Mouse (Mus musculus) layer of hippocampus, adult 9-10 months (tissue): ENCODE results near the gene Nfkbiz.

Experiments used
- DNase-seq: peaks from one replicate; pipeline ENCODE4 v3.0.0; 2022; ENCODE audit warnings: low spot score

Nfkbiz gene

GRCm38 (mm10) chr16:55832040-55832439, 6.7 kb downstream of the Nfkbiz start:
- no peak for DNase-seq

DNA sequence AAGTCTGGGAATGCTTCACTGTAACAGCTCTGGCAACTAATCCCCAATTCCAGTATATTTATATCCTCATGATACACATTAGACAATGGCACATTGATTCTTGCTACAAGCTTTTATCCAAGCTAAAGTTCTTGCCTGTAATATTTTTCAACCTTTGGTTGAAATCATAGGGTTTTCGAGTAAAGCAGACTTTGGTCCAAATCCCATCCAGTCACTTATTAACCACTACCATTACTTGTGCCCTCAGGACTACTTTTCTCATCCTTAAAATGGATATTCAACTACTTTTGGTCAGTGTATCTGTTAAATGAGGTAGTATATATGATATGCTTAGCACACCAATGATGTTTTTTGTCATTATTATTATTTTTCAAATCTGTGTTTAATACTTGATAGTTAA, 7.2 kb downstream of the Nfkbiz start:
- no peak for DNase-seq

- DNase-seq: no peak
Observed at GRCm38 (mm10) chr16:55823398-55824155, 15.1 kb downstream of the Nfkbiz start.

GRCm38 (mm10) chr16:55822741-55823397, 15.8 kb downstream of the Nfkbiz start:
- DNase-seq: no peak

DNA sequence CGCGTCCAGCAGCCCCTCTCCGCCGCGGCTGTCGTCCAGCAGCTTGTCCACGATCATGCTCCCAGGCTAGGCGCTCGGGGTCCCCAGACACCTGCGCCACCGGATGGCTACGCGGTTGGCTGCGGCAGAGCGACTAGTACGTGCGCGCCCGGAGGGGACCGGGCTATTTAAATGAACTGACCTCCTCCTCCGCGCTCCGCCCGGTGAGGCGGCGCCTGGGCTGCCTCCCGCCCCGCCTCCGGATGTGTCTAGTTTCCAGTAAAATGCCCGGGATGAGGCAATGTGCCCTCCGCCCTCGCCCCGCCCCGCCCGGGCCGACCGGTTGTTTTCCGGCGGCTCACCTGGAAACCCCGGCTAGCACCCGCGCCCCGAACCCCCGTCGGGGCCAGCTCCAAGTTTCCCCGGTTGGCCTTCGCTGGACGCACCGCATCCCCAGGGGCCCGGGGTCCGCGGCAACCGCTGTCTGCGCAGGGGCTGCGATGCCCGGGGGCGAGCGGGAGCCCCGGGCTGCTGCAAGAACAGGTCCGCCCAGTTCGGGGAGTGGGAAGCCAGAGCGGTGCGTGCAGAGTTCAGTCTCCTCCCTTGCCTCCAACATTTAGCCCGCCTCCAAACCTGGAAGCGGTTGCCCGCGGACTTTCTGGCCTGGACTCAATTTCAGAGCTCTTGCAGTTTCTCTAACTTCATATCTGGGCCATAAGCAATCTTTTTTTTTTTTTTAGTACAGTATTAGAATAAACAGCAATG, 16.5 kb downstream of the Nfkbiz start:
- peak; percentile 60 for DNase-seq

GRCm38 (mm10) chr16:55821571-55821981, 17.1 kb downstream of the Nfkbiz start:
- DNase-seq: no peak

GRCm38 (mm10) chr16:55820916-55821570, 17.7 kb downstream of the Nfkbiz start:
- DNase-seq: no peak

GRCm38 (mm10) chr16:55820161-55820915, 18.4 kb downstream of the Nfkbiz start:
- DNase-seq: no peak

DNA sequence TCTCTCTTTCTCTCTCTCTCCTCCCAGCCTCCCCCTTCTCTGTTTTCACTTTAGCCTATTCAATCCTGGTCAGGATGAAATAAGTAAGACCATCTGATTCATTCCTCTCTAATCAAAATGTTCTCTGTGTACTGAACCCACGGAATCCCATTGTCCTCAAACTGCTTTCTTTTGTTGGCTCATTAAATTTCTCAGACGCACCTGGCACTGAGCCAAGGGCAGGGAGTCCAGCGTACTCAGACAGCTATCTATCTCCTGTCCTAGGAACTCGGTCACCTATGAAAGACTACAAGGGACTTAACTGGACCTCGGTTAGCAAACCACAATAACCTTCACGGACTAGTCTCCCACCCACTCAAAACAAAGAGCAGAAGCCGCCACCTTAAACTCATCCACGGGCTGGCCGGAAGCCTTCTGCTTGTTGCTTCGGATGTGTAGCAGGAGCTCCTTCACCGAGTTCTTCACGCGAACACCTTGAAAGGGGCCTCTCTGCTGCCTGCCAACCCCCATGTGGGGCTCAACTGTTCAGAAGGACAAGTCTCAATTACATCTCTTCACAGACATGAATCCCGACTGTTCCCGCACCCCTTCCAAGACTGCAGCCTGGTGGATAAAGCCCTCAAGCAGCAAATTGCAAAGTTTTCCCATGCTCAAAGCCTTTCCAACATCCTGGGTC, 19.4 kb downstream of the Nfkbiz start:
- DNase-seq: no peak

DNA sequence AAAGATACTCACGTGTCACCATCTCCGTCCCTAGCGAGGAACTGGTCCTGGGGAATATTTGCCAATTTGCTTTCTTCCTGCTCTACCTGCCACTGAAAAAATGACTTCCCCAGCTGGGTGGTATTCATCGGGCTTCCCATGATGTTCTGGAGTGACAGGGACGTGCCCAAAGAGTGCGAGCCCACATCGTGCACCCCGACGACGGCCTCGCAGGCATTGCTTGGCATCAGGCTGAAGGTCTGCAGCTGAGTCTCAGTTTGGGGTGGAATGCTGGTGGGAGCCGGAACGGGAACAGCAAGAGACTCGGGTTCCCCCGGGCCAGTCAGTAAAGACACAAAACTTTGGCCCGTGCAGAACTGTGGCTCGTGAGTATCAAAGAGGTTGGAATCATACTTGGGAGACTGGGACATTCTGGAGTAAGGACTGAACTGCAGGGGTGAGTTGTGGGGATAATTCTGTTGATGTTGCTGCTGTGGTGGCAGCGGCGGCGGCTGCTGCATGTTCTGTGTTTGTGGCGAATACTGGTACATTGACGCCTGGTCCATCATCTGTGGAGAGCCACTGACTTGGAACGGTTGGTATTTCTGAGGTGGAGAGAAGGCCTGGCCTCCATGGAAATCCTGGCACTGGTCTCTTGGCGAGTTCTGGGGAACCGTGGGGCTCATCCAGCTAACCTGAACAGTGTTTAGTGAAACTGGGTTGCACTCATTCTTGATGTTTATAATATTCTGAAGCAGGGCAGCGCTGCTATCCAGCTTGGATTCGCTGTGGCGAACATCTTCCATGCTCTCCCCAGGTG, 20.8 kb downstream of the Nfkbiz start:
- no peak for DNase-seq

- no peak for DNase-seq
Observed at GRCm38 (mm10) chr16:55816202-55816941, 22.3 kb downstream of the Nfkbiz start.

- no peak for DNase-seq
Observed at GRCm38 (mm10) chr16:55815466-55815865, 23.2 kb downstream of the Nfkbiz start.

DNA sequence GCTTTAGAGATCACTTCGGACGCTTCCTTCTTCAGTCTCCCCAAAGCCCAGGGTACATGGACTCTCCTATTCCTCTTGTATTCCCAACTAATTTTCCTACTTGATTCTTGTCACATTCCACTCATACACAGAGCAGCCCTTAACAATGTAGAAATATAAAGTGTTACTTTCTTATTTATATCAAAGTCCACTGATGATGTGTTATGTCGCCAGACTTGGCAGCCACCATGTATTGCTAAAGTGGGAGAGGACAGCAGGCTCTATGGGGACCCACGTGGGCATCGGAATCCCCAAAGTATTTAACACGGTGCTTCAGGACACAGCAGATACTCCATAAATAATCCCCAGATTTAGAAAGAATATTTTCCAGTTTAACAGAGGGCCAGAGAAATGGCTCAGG, 24.0 kb downstream of the Nfkbiz start:
- DNase-seq: no peak

- DNase-seq: no peak
Observed at GRCm38 (mm10) chr16:55813916-55814315, 24.8 kb downstream of the Nfkbiz start.

- DNase-seq: no peak
Observed at GRCm38 (mm10) chr16:55811792-55812191, 26.9 kb downstream of the Nfkbiz start.

DNA sequence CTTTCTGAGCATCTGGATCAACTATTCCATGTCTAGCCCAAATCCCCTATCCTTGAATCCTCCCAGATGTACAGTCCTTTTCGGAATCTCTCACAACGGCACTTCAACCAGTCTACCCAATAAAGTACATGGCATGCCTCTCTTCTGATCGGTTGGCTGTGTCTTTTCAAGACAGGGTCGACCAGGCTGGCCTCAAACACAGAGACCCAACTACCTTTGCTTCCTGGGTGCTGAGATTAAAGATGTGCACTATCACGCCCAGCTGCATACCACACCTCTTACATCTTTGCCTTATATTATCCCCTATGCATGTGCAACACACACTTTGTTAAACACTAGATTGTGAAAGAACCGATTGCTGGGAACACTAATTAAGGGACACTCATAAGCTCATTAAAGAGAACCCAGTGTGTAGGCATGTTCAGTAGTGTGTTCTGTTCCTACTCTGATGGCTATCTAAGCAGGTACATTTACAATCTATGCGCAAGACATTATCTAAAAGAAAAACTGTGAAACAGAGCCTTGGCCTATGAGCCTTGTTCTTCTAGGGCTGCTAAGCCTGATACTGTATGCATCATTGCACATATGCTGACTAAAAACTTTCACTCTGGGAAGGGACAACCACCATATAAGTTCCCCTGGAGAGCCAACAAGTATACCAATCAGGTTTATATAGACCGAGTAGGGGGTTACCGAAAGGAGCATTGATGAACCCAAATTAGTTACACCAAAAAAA, 28.8 kb downstream of the Nfkbiz start:
- no peak for DNase-seq

GRCm38 (mm10) chr16:55809345-55809744, 29.4 kb downstream of the Nfkbiz start:
- no peak for DNase-seq

DNA sequence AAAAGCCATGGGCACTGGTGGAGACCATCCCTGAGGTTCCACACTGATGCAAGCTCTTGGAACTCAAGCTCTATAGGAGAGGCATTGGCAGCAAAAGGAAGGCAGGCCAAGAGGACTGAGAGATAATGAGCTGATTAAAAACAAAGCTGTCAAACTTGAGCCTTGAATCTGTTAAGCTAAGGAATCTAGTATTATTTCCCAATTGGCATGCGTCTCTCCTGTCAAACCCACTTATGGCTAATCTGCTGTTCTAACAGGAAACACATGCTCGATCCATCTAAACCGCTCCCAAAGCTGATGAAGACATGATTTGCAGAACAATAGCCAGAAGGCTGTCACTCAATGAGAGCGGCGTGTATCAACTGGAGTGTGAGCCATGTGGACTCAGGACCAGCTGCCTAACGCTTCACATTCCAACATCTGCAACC, 31.2 kb downstream of the Nfkbiz start:
- DNase-seq: no peak

- no peak for DNase-seq
Observed at GRCm38 (mm10) chr16:55804799-55805198, 33.9 kb downstream of the Nfkbiz start.
